Mouse (Mus musculus) cerebellum, adult 2 months (tissue): Measurements from ENCODE around the gene Il17re. TPM values are rescaled to one million over a fixed set of nuclear protein-coding genes. Genes with fewer than 3 reads are reported as not detected.

Source experiments
- DNase-seq, 2 experiments: peaks; one replicate each; pipeline ENCODE4 v3.0.0; 2021
- H3K27ac ChIP-seq: fragments of 200-500 bp; 2 replicates; pipeline ENCODE4 v1.5.1; 2012; ENCODE audit warnings: low read length, control low read depth, inconsistent platforms; ENCODE audit not compliant: insufficient read depth
- H3K27me3 ChIP-seq: fragments of 200-500 bp; 2 replicates; pipeline ENCODE4 v1.6.1; 2012; ENCODE audit warnings: inconsistent platforms, mild to moderate bottlenecking, low read length, moderate library complexity; ENCODE audit not compliant: control insufficient read depth, insufficient read depth
- H3K4me1 ChIP-seq: fragments of 200-500 bp; 2 replicates; pipeline ENCODE4 v1.6.1; 2011; ENCODE audit warnings: low read length; ENCODE audit not compliant: control insufficient read depth, insufficient read depth
- H3K4me3 ChIP-seq: fragments of 200-500 bp; replicated peaks from 2 replicates; pipeline ENCODE3; 2011; ENCODE audit warnings: mild to moderate bottlenecking, low read depth, low read length, control low read depth; ENCODE audit not compliant: insufficient read depth
- CTCF ChIP-seq: fragments of 200-500 bp; IDR thresholded peaks from 2 replicates; pipeline ENCODE4 v1.5.1; 2011; ENCODE audit warnings: low read depth, mild to moderate bottlenecking, control low read depth, low read length, moderate library complexity, borderline replicate concordance; ENCODE audit not compliant: insufficient read depth
- POLR2A ChIP-seq: fragments of 200-500 bp; IDR thresholded peaks from 2 replicates; pipeline ENCODE4 v1.6.1; 2011; ENCODE audit warnings: low read length, control low read depth, borderline replicate concordance; ENCODE audit not compliant: insufficient read depth
- WGBS: fragments of 180-500 bp; shearing (Covaris S2); methylation state at CpG from one replicate; pipeline ENCODE4 v1.1.7; 2018; 5-methylcytosine and 5-hydroxymethylcytosine counted together
- polyA plus RNA-seq: library from polyadenylated mRNA; depleted of rRNA; stranded (reverse); fragments of >200 nt; gene quantifications from 2 replicates; pipeline ENCODE4 v1.2.3, GENCODE M21; 2012

Il17re gene
- polyA plus RNA-seq, 1 experiment: 4.8 TPM

- no peak overlapping the region for H3K4me3 ChIP-seq
- 62% methylated on average over 8 of the region's 8 CpGs for WGBS
- no peak for DNase-seq
- TF ChIP-seq POLR2A (no peak), CTCF (no peak)
- no peaks in the 10 kb centered on the region for H3K27me3 ChIP-seq
- peaks cover 7% of the 10 kb centered on the region; the same call in 1 of the 2 replicates for H3K4me1 ChIP-seq
- no peak overlapping the region for H3K27ac ChIP-seq
These were observed 13.9 kb upstream of the Il17re start for GRCm38 (mm10) chr6:113444207-113444965.

- peak in 1 of 2 experiments; percentile 49 for DNase-seq
- WGBS: 11% methylated on average over 4 of the region's 4 CpGs
- TF ChIP-seq CTCF: no peak
- TF ChIP-seq POLR2A: no peak
- H3K27ac ChIP-seq: no peak overlapping the region
- H3K4me1 ChIP-seq: peaks cover 7% of the 10 kb centered on the region; the same call in 1 of the 2 replicates
- H3K27me3 ChIP-seq: no peaks in the 10 kb centered on the region
- no peak overlapping the region for H3K4me3 ChIP-seq
These were observed 10.6 kb upstream of the Il17re start for GRCm38 (mm10) chr6:113447639-113448038.

GRCm38 (mm10) chr6:113451839-113452238 lies 6.4 kb upstream of the Il17re start:
- 8% methylated on average over 2 of the region's 2 CpGs for WGBS
- no peak overlapping the region for H3K4me3 ChIP-seq
- no peaks in the 10 kb centered on the region for H3K27me3 ChIP-seq
- peaks cover 5% of the 10 kb centered on the region; the same call in 1 of the 2 replicates for H3K4me1 ChIP-seq
- no peak overlapping the region for H3K27ac ChIP-seq
- TF ChIP-seq POLR2A: no peak
- TF ChIP-seq CTCF: no peak
- no peak for DNase-seq

GRCm38 (mm10) chr6:113455007-113455406 lies 3.3 kb upstream of the Il17re start:
- Histone ChIP-seq H3K27me3 (no peaks in the 10 kb centered on the region), H3K4me3 (no peak overlapping the region), H3K27ac (no peak overlapping the region), H3K4me1 (no peaks in the 10 kb centered on the region; the same call in 1 of the 2 replicates)
- TF ChIP-seq POLR2A: no peak
- no peak for TF ChIP-seq CTCF
- WGBS: 77% methylated on average over 5 of the region's 5 CpGs
- no peak for DNase-seq

- TF ChIP-seq CTCF: no peak
- TF ChIP-seq POLR2A: no peak
- H3K27me3 ChIP-seq: no peaks in the 10 kb centered on the region
- no peaks in the 10 kb centered on the region; the same call in 1 of the 2 replicates for H3K4me1 ChIP-seq
- H3K27ac ChIP-seq: peak overlapping the region; percentile 22; the same call in 1 of the 2 replicates
- DNase-seq: peak; percentile 50 to 63
- WGBS: 9% methylated on average over 10 of the region's 10 CpGs
- H3K4me3 ChIP-seq: peak overlapping the region; percentile 51
These were observed 351 bp downstream of the Il17re start for GRCm38 (mm10) chr6:113458635-113459034.

GRCm38 (mm10) chr6:113464040-113464439 lies 5.8 kb downstream of the Il17re start:
- H3K4me3 ChIP-seq: no peak overlapping the region
- no peak for DNase-seq
- no peaks in the 10 kb centered on the region for H3K27me3 ChIP-seq
- no peaks in the 10 kb centered on the region for H3K4me1 ChIP-seq
- TF ChIP-seq POLR2A (no peak), CTCF (no peak)
- H3K27ac ChIP-seq: no peak overlapping the region
- WGBS: 54% methylated on average over 7 of the region's 7 CpGs

- DNase-seq: peak in 1 of 2 experiments; percentile 24
- TF ChIP-seq CTCF (no peak), POLR2A (no peak)
- Histone ChIP-seq H3K27ac (no peak overlapping the region), H3K4me1 (0 out of 2 replicates have a peak, but pooled peaks cover under 1% of the 10 kb centered on the region), H3K4me3 (no peak overlapping the region), H3K27me3 (no peaks in the 10 kb centered on the region)
- WGBS: 20% methylated on average over 5 of the region's 5 CpGs
These were observed 7.3 kb downstream of the Il17re start for GRCm38 (mm10) chr6:113465602-113466001.

- peaks cover 12% of the 10 kb centered on the region; the same call in 1 of the 2 replicates for H3K4me1 ChIP-seq
- DNase-seq: no peak
- H3K27me3 ChIP-seq: no peaks in the 10 kb centered on the region
- 84% methylated on average over 3 of the region's 3 CpGs for WGBS
- H3K27ac ChIP-seq: no peak overlapping the region
- H3K4me3 ChIP-seq: no peak overlapping the region
- TF ChIP-seq POLR2A (no peak), CTCF (no peak)
These were observed 10.2 kb downstream of the Il17re start for GRCm38 (mm10) chr6:113468512-113468911.
